Mouse (Mus musculus) thymus, adult 2 months (tissue): ENCODE measurements at regions not wholly inside any gene's neighbourhood (a gene's known extent, or its start where the extent isn't known, plus 50 kb on each side); places are given as distances from the start of the nearest gene placed in this dataset.

ENCODE experiments used
- CTCF ChIP-seq: fragments of 200-500 bp; IDR thresholded peaks from 2 replicates; pipeline ENCODE4 v1.5.1; 2012; ENCODE audit warnings: mild to moderate bottlenecking, control low read depth, low read length, moderate library complexity, borderline replicate concordance; ENCODE audit not compliant: control insufficient read depth, poor library complexity, insufficient read depth; ENCODE audit errors: extremely low read depth
- POLR2A ChIP-seq: fragments of 200-500 bp; IDR thresholded peaks from 2 replicates; pipeline ENCODE4 v1.6.1; 2012; ENCODE audit warnings: mild to moderate bottlenecking, low read length, control low read depth, moderate library complexity; ENCODE audit not compliant: control insufficient read depth, poor library complexity, insufficient read depth; ENCODE audit errors: extremely low read depth

- no peak for TF ChIP-seq CTCF
- TF ChIP-seq POLR2A, result no peak
Observed at GRCm38 (mm10) chr5:133963301-133963700, 136.2 kb upstream of the Castor2 start.
